Mouse (Mus musculus): ENCODE data around the gene Srebf1. TPM values are rescaled to one million over a fixed set of nuclear protein-coding genes. Genes with fewer than 3 reads are reported as not detected.
A peak's percentile ranks its signal among the peaks of the same experiment; 100 is the strongest.

Srebf1 gene
- 100 to 1,000 TPM in 21 of 26 experiments, 10 to 100 TPM in 5; 69.1 to 243 (median 131) TPM for total RNA-seq (2018; cell fraction: chromatin; rRNA removed)
- 10 to 100 TPM; 21.8 to 70.5 (median 39.4) TPM for total RNA-seq (2018; cell fraction: cytosol; rRNA removed)
- total RNA-seq (2018; cell fraction: nucleus; rRNA removed) = 100 to 1,000 TPM in 4 of 26 experiments, 10 to 100 TPM in 22; 55.7 to 126 (median 79.4) TPM
- 15.2 to 30.9 TPM (median 30.6 TPM) in 3 replicates for polyA plus RNA-seq (2018)

DNA sequence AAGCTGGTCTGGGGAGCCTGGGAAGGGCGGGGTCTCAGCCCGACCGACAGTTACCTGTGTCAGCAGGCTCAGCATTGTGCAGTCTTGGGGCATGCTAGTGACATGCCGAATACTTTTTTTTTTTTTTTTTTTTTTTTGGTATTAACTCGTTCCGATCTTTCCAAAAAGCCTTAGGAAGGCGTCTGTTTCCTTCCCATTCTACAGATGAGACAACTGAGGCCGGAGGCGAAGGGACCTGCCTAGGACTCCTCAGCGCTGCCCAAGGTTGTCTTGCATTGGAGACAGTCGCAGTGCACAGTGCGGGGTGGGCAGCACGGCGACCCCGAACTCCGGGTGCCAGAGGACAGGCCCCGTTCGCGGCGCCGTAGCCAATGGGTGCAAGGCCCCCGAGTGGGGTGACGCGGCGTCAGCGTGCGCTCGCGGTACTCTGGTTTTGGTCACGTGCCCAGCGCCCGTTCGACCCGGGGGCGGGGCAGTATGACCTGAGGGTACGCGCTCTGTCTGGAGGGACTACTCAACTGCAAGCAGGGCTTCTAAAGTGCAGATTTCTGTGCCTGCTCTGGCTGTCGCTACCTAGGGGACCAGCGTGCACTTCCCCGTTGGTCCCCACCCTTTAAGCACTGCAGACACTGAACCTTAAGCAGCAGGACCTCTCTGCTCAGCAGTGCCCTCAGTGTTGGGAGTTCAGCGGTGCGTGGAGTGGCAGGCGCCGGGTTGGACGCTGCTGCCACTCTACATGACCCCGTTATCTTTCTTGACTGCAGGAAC, at the start of gene Srebf1:
Gene Srebf1 (minus strand): TSS at position 113 of the 768 bp plus-strand sequence.
- H3K27ac ChIP-seq = peak within 1 kb of the TSS; percentile 94
- peak within 1 kb of the TSS; percentile 64 for H3K4me3 ChIP-seq (ENCODE audit: inconsistent target)
- H3K36me3 ChIP-seq (ENCODE audit: inconsistent target) = 0 out of 2 replicates have a peak, but pooled peaks cover 4% of the 10 kb centered on the region
- H3K79me2 ChIP-seq (ENCODE audit: inconsistent target) = peaks cover 33% of the 10 kb centered on the region
- WGBS (ENCODE audit: missing documents) = 3% methylated on average over 42 of the region's 46 CpGs

DNA sequence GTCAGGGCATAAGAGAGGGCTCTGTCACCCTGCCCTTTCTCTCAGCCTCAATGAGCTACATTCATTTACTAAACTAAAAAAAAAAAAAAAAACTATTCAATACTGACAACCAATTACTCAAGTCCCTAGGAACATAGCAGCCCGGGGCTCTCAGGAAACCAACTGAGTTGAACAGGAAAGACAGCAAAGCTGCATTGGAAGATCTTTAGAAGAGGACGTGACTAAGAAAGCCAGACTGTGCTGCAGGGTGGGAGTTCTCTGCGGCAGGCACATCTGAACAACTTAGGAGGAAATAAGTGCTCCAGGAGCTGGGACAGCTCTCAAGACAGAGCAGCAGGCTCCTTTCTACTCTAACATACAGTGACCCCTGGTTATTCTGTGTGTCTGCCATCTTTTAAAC, 46.2 kb upstream of the Srebf1 start:
- no peaks in the 10 kb centered on the region for H3K79me2 ChIP-seq (ENCODE audit: inconsistent target)
- no peak overlapping the region for H3K27ac ChIP-seq
- H3K36me3 ChIP-seq (ENCODE audit: inconsistent target) = no peaks in the 10 kb centered on the region; the same call in 1 of the 2 replicates
- H3K4me3 ChIP-seq (ENCODE audit: inconsistent target) = no peak overlapping the region
- 33% methylated on average over 3 of the region's 3 CpGs for WGBS (ENCODE audit: missing documents)

DNA sequence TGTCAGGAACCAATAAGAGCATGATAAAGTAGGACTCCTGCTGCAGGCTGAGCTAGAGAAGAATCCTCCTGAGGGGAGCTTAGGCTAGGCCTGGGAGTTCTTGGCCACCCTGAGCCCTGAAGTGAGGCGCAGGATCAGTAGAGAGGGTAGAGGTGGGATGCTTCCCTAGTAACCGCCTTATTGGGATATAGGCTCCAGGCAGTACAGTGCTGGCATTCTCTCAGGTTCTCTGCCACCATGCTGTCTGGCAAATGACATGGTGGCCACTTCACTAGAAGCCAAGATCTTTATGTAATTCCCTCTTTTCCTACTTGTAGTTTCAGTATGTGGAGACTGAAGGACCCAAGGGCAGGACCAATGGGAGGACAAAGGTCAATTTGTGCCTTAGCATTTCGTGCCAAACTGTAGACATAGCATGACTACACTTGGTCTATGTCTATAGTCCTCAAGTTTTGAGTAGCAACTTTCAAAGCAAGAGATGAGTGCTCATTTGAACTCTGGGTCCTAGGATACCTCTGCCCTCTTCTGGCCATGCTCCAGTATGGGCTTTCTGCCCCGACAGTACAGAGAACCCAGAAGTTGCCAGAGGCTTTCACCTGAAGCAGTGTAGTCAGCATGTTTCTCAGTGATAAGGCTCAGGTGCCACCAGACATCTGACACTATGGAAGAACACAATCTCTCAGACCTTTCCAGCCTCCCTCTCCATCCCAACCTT, 43.0 kb upstream of the Srebf1 start:
- no peak overlapping the region for H3K27ac ChIP-seq
- H3K79me2 ChIP-seq (ENCODE audit: inconsistent target) = no peaks in the 10 kb centered on the region
- H3K4me3 ChIP-seq (ENCODE audit: inconsistent target) = no peak overlapping the region
- no peaks in the 10 kb centered on the region for H3K36me3 ChIP-seq (ENCODE audit: inconsistent target)
- 96% methylated on average over 4 of the region's 4 CpGs for WGBS (ENCODE audit: missing documents)

DNA sequence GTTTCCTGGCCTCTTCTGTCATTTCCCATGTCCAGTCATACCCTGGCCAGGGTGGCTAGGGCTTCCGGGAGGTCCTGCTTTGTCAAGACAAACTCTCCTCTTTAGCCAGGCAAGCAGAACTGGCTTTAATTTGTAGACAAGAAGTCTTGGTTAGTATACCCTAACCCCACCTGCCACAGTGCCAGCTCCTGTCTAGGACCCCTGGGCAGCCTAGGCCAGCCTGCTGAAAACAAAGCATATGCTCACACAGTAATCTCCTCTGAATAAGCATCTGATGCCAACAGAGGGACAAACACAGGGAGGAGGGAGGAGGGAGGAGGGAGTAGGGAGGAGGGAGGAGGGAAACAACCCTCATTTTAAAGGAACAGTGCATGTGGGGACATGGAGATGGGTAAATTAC, 42.3 kb upstream of the Srebf1 start:
- no peaks in the 10 kb centered on the region for H3K36me3 ChIP-seq (ENCODE audit: inconsistent target)
- no peak overlapping the region for H3K27ac ChIP-seq
- no peak overlapping the region for H3K4me3 ChIP-seq (ENCODE audit: inconsistent target)
- no peaks in the 10 kb centered on the region for H3K79me2 ChIP-seq (ENCODE audit: inconsistent target)
- 100% methylated on average over 1 of the region's 1 CpGs for WGBS (ENCODE audit: missing documents)

DNA sequence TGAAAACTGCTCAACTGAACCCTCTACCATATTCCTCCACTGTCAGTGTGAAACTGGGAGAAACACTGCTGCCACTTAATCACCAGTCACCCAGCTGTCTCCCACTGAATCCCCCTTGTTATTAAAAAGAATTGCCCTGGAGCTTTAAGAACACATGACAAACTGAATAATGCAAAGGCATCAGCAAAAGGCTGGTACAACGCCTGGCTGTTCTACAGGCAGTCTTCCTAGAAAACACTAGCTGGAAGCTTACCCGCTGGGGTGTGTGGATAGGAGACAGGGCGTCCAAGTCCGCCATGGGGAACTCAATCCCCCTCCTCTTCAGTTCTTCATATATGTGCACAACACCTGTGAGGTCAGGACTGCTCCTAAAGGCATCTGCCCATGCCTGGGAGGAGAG, 40.0 kb upstream of the Srebf1 start:
- no peaks in the 10 kb centered on the region for H3K79me2 ChIP-seq (ENCODE audit: inconsistent target)
- H3K27ac ChIP-seq = no peak overlapping the region
- 100% methylated on average over 4 of the region's 4 CpGs for WGBS (ENCODE audit: missing documents)

DNA sequence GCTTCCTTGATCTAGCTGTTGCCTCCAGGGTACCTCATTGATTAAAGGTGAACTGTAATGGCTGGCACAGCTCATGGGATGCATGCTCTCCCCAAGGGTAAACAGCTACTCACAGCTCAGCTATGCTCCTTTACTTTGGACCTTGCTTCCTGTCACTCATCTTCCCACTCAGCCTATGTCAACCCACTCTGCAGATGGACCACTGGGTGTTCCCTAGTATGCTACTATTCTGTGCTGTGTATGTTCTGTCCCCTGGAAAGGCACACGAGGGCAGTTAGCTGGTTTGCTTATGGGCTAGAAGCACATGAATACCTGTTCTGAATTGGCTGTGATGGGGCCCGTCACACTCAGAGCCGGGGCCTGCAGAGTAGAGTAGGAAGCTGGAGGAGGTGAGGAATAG, 38.4 kb upstream of the Srebf1 start:
- no peaks in the 10 kb centered on the region for H3K36me3 ChIP-seq (ENCODE audit: inconsistent target)
- no peak overlapping the region for H3K27ac ChIP-seq
- H3K4me3 ChIP-seq (ENCODE audit: inconsistent target) = no peak overlapping the region
- no peaks in the 10 kb centered on the region for H3K79me2 ChIP-seq (ENCODE audit: inconsistent target)
- WGBS (ENCODE audit: missing documents) = 94% methylated on average over 3 of the region's 3 CpGs

More for the DNA sequence above, 40.0 kb upstream of the Srebf1 start:
- Histone ChIP-seq H3K36me3 (ENCODE audit: inconsistent target) (no peaks in the 10 kb centered on the region), H3K4me3 (ENCODE audit: inconsistent target) (no peak overlapping the region)

DNA sequence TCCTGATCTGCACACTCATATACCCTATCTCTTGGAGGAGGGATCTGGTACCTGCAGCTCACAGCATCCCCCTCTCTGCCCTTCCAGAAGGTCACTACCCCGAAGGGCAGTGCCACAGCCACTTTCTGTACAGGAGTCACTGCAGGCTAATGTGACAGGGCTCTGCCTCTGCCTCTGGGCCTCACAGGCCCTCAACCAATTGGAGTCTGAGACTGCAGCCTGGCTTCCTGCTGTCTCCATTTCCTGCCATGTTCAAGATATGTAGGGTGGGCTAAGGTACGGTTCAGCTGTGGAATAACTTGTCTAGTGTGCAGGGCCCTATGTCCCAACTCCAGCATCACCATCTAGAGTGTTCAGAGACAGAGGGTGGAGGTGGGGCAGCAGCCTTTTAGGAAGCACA, 35.3 kb upstream of the Srebf1 start:
- no peaks in the 10 kb centered on the region for H3K79me2 ChIP-seq (ENCODE audit: inconsistent target)
- H3K36me3 ChIP-seq (ENCODE audit: inconsistent target) = no peaks in the 10 kb centered on the region
- WGBS (ENCODE audit: missing documents) = 78% methylated on average over 2 of the region's 2 CpGs

DNA sequence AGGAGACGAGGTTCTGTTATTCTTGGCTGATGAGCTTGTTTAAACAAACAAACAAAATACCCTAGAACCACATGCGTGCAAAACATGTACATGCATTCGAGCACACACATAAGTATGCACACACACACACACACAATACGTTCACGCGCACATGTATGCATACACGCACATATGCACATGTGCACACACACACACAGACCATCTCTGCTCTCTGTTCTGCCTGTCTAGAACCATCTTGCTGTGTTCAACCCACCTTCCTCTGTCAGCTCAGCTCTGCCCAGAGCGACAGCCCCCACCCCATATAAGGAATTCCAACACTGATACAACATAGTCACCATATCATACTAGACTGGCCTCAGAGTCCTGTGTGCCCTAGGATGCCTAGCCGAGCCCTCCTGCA, 34.3 kb upstream of the Srebf1 start:
- H3K79me2 ChIP-seq (ENCODE audit: inconsistent target) = no peaks in the 10 kb centered on the region
- 92% methylated on average over 9 of the region's 9 CpGs for WGBS (ENCODE audit: missing documents)
- H3K36me3 ChIP-seq (ENCODE audit: inconsistent target) = no peaks in the 10 kb centered on the region
- no peak overlapping the region for H3K27ac ChIP-seq
- H3K4me3 ChIP-seq (ENCODE audit: inconsistent target) = no peak overlapping the region

More for the DNA sequence above, 35.3 kb upstream of the Srebf1 start:
- Histone ChIP-seq H3K27ac (no peak overlapping the region), H3K4me3 (ENCODE audit: inconsistent target) (no peak overlapping the region)

DNA sequence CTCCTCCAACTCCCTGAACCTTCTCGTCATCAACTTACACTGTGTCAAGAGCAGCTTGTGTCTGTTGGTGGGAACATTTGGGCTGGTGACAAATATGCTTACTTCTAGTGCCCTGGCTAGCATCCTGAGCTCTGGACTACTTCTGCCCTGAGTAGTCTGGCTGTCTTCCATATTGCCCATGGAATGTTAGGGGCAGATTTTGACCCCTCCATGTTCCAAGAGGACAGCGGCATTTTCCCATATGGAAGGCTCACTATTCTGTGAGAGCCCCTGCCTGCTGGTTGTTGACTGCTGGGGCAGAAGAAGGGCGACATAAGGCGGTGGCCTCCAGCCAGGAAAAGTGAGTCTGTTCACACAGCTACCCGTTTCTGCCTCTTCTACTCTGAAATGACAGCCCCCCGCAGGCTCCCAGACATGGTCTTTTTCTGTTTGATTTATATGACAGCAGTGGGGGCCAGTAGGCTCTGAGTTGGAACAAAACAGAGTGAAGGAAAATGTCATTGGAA, 33.8 kb upstream of the Srebf1 start:
- Histone ChIP-seq H3K27ac (no peak overlapping the region), H3K4me3 (ENCODE audit: inconsistent target) (no peak overlapping the region), H3K36me3 (ENCODE audit: inconsistent target) (no peaks in the 10 kb centered on the region), H3K79me2 (ENCODE audit: inconsistent target) (no peaks in the 10 kb centered on the region)
- WGBS (ENCODE audit: missing documents) = 87% methylated on average over 6 of the region's 6 CpGs

DNA sequence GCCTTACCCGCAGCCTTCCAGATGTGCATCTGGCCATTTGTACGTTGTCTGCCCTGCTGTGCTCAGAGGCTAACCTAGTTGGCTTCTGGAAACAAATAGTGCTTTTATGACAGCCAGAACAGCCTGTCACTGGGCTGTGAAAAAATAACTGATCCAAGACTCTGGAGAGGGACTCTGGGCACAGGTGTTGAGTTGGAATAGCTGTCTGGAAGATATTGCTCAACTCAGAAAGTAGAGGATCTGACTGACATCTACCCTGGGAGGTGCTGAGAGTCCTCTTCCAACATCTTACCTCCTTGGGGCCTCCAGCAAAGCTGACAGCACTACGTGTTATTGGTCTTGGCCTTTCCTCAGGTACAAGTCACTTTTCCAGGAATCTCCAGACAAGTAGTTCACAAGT, 33.3 kb upstream of the Srebf1 start:
- H3K79me2 ChIP-seq (ENCODE audit: inconsistent target) = no peaks in the 10 kb centered on the region
- no peaks in the 10 kb centered on the region for H3K36me3 ChIP-seq (ENCODE audit: inconsistent target)
- WGBS (ENCODE audit: missing documents) = 95% methylated on average over 3 of the region's 3 CpGs

DNA sequence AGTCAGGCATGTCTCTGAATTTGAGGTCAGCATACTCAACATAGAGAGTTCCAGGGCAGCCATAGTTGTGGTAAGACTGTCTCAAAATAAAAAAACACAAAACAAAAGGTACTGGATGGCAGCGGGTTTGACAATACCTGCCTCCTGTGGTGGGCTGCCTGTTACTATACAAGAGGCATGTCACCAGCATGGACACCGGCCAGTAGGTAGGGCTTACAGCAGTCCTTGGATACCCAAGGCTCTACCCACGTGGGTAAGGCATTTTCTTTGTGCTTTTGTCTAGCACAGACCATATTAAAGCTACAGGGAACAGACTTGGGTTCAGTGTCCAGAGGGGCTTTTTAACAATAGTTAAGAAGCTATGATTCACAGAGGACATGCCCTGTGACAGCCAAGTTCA, 32.8 kb upstream of the Srebf1 start:
- Histone ChIP-seq H3K4me3 (ENCODE audit: inconsistent target) (no peak overlapping the region), H3K36me3 (ENCODE audit: inconsistent target) (no peaks in the 10 kb centered on the region), H3K79me2 (ENCODE audit: inconsistent target) (no peaks in the 10 kb centered on the region), H3K27ac (no peak overlapping the region)
- 95% methylated on average over 3 of the region's 3 CpGs for WGBS (ENCODE audit: missing documents)

More for the DNA sequence above, 33.3 kb upstream of the Srebf1 start:
- Histone ChIP-seq H3K4me3 (ENCODE audit: inconsistent target) (no peak overlapping the region), H3K27ac (no peak overlapping the region)

DNA sequence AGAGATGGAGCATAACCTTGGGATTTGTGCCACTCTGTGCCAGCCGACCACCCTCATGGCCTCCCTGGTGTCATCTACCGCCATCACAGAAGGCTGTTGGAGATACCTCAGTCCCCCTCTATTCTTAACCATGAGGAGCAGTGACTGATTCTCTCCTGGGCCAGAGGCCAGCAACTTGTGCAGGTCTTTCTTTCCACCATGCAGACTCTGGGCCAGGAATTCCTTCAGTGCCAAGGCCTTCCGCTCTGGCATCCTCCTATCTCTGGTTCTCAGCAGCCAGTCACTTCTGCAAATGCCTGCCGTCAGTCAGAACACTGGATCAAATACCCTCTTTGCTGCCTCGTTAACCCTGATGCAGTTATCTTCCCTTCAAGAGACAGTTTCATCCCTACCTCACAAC, 31.9 kb upstream of the Srebf1 start:
- no peak overlapping the region for H3K4me3 ChIP-seq (ENCODE audit: inconsistent target)
- WGBS (ENCODE audit: missing documents) = 91% methylated on average over 5 of the region's 5 CpGs
- H3K36me3 ChIP-seq (ENCODE audit: inconsistent target) = no peaks in the 10 kb centered on the region
- no peaks in the 10 kb centered on the region for H3K79me2 ChIP-seq (ENCODE audit: inconsistent target)
- no peak overlapping the region for H3K27ac ChIP-seq

DNA sequence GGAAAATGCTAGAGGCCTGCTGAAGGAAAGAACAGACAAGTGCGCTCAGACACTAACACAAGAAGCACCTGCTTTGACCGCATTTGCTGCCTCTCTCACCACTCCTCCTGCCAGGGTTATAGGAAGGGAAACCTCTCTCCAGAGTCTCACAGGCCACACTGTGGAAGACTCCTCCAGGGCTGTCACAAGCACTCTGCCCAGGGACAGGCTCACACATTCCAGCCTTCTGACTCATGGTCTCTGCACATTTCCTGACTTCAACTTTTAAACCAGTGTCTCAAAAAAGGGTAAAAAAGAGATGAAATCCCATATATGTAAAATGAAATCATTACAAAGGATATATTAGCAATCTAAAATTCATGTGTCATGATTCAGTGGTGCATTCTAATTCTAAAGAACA, 31.2 kb upstream of the Srebf1 start:
- H3K36me3 ChIP-seq (ENCODE audit: inconsistent target) = no peaks in the 10 kb centered on the region
- no peak overlapping the region for H3K27ac ChIP-seq
- WGBS (ENCODE audit: missing documents) = 100% methylated on average over 2 of the region's 2 CpGs
- H3K79me2 ChIP-seq (ENCODE audit: inconsistent target) = no peaks in the 10 kb centered on the region
- no peak overlapping the region for H3K4me3 ChIP-seq (ENCODE audit: inconsistent target)

DNA sequence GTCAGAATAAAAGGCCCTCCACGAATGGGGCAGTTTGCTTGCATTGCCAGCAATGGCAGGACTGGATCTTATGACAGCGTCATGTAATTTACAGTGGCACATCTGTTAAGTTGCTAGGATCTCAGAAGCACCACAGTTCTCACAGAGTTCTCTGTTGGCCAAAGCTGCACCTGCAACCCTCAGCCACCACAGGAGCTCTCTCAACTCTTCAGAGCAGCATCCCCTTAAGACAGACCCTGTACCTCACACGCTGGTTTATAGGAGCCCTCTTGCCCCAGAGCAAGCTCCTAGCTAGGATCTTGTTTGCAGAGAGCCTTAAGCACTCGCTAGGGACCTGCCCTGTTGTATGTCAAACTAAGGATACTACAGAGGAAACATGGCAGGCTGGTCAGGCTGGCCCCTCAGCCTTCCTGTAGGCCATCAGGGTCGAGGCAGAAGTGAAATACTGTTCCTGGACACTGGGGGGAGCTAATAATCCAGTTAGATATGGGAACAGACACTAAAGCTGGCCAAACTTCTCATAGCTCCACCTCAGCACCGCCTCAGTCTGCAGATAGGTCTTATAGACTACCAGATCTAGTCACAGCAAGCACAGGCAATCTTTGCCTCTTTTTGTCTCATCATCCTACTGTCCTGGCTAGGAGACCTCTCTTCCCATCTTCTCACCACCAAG, 28.7 kb upstream of the Srebf1 start:
- Histone ChIP-seq H3K4me3 (ENCODE audit: inconsistent target) (no peak overlapping the region), H3K27ac (no peak overlapping the region), H3K79me2 (ENCODE audit: inconsistent target) (no peaks in the 10 kb centered on the region), H3K36me3 (ENCODE audit: inconsistent target) (no peaks in the 10 kb centered on the region)
- 66% methylated on average over 6 of the region's 6 CpGs for WGBS (ENCODE audit: missing documents)

Data from macrophage (primary cell).